Mouse (Mus musculus) adrenal gland, postnatal 25 days (tissue): Measurements from ENCODE around the gene Pgls. TPM values are rescaled to one million over a fixed set of nuclear protein-coding genes. Genes with fewer than 3 reads are reported as not detected.

ENCODE experiments used
- DNase-seq: peaks from one replicate; pipeline ENCODE4 v3.0.0; 2021; ENCODE audit warnings: mixed read lengths
- microRNA-seq, 2 experiments: library from miRNA; unstranded; fragments of <30 nt; microRNA quantifications; one replicate each; pipeline ENCODE4 v1.2.0; 2021
- total RNA-seq: library from RNA; stranded (reverse); gene quantifications from 2 replicates; pipeline ENCODE4 v1.2.3, GENCODE M21; 2021

Pgls gene
- total RNA-seq, 1 experiment from 2014 or later, result 153 TPM

DNA sequence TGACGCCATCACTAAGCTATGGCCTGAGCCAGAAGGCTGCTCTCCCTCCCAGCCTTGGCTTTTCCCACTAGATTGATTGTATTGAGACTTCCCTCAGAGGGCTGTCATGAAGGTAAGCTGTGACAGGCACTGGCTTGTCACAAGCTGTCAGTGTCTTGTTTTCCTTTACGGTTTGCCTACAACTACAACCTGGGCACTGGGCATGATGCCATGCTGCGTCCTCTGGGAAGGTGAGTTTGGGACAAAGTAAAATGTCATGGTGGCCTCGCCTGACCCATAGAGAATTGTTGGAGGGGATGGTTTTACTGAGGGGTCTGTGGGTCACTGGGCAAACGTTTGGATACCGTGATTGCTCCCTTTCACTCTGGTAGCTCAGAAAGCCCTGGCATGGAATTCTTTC, 46.3 kb downstream of the Pgls start:
- no peak for DNase-seq

DNA sequence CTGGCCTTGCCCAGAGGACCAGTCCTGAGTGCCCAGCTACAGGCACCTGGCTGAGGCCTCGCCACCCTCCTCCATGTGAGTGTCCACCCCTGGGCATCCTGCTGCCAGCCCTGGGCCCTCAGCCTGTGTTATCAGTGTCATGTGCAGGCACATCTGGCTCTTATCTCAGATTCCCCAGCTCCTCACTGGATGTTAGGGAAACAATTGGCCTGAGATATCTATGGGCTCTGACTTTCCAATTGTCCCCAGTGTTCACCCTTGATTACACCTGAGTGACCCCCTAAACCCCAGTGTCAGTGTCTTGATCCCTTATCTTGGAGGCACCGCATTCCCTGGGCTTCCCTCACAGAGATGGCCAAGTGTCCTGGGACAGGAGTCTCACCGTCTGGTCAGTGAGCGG, 47.3 kb downstream of the Pgls start:
- DNase-seq, result no peak

DNA sequence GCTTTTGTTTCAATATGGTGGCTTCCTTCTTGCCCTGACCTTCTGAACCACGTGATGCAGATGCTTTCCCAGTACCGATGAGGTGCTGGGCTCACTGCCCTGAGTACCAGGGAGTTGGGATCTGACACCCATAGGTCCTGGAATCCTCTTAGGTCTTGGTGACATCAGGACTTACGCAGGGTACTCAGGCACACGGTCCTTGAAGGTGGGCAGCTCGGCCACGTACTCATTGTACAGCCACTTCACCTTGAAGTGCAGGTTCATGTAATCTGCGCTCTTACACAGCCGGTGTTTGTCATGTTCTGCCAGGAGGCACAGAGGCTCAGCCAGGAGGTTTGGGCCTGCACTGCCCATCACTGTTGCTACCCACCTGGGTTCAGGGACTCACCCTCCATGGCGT, 53.5 kb downstream of the Pgls start:
- DNase-seq, result no peak

Small RNAs within 50 kb of the gene (microRNA-seq; reads per million reads assigned to microRNA genes)
- 0.71 to 1.0 reads per million in 2 experiments for gene Mir6769b

Other genes starting within 250 kb of the Pgls start
- 168 and 199 TPM in 2 replicates for gene Use1, start 225.3 kb upstream of the Pgls start, total RNA-seq
- 18.7 and 20.7 TPM in 2 replicates for gene Ocel1, start 220.9 kb upstream of the Pgls start, total RNA-seq
- gene Nr2f6, start 210.2 kb upstream of the Pgls start, total RNA-seq, result 64.5 and 75.8 TPM in 2 replicates
- 20.6 and 25.8 TPM in 2 replicates for gene Ushbp1, start 196.4 kb upstream of the Pgls start, total RNA-seq
- 105 and 116 TPM in 2 replicates for gene Babam1, start 195.3 kb upstream of the Pgls start, total RNA-seq
- 3.2 and 4.1 TPM in 2 replicates for gene Ankle1, start 186.2 kb upstream of the Pgls start, total RNA-seq
- 63.0 and 82.8 TPM in 2 replicates for gene Abhd8, start 128.5 kb upstream of the Pgls start, total RNA-seq
- gene Mrpl34, start 127.2 kb upstream of the Pgls start, total RNA-seq, result 109 and 113 TPM in 2 replicates
- 62.5 and 64.7 TPM in 2 replicates for gene Dda1, start 123.0 kb upstream of the Pgls start, total RNA-seq
- gene Ano8, start 106.2 kb upstream of the Pgls start, total RNA-seq, result 17.3 and 23.3 TPM in 2 replicates
- 26.5 and 28.7 TPM in 2 replicates for gene Gtpbp3, start 104.1 kb upstream of the Pgls start, total RNA-seq
- 167 and 192 TPM in 2 replicates for gene Plvap, start 80.4 kb upstream of the Pgls start, total RNA-seq
- not detected in 2 replicates for gene Ccdc194, start 66.5 kb upstream of the Pgls start, total RNA-seq
- 66.0 and 70.2 TPM in 2 replicates for gene Bst2, start 54.7 kb upstream of the Pgls start, total RNA-seq
- 62.3 and 73.7 TPM in 2 replicates for gene Mvb12a, start 49.3 kb upstream of the Pgls start, total RNA-seq
- 5.0 and 8.9 TPM in 2 replicates for gene Tmem221, start 33.3 kb upstream of the Pgls start, total RNA-seq
- 1.1 TPM in 2 replicates for gene Nxnl1, start 25.6 kb upstream of the Pgls start, total RNA-seq
- 156 and 167 TPM in 2 replicates for gene Slc27a1, start 23.3 kb upstream of the Pgls start, total RNA-seq
- gene Fam129c, start 5.5 kb downstream of the Pgls start, total RNA-seq, result 4.0 TPM in 2 replicates
- gene Colgalt1, start 18.8 kb downstream of the Pgls start, total RNA-seq, result 64.6 and 66.2 TPM in 2 replicates
- 8.3 and 8.4 TPM in 2 replicates for gene Unc13a, start 79.6 kb downstream of the Pgls start, total RNA-seq
- gene Jak3, start 84.1 kb downstream of the Pgls start, total RNA-seq, result 11.7 and 14.3 TPM in 2 replicates
- gene Insl3, start 97.0 kb downstream of the Pgls start, total RNA-seq, result 6.1 and 7.8 TPM in 2 replicates
- gene B3gnt3, start 109.6 kb downstream of the Pgls start, total RNA-seq, result 3.7 and 4.8 TPM in 2 replicates
- 2.2 and 2.6 TPM in 2 replicates for gene Fcho1, start 133.5 kb downstream of the Pgls start, total RNA-seq